Mouse (Mus musculus) C3H10T1/2 (cell line): ENCODE measurements around the gene Ern1. TPM values are rescaled to one million over a fixed set of nuclear protein-coding genes. Genes with fewer than 3 reads are reported as not detected.

ENCODE experiments used
- polyA plus RNA-seq, 2 experiments: library from polyadenylated mRNA; unstranded; fragments of >200 nt; fragmentation: generic; extraction: Trizol; gene quantifications; one replicate each; pipeline ENCODE4 v1.2.1; 2012; ENCODE audit warnings: missing spikeins in 2 of 2

Gene Ern1
- 1 to 10 TPM in 1 of 2 experiments, under 1 TPM in 1; 0.71 to 5.3 TPM for polyA plus RNA-seq

GRCm38 (mm10) chr11:106487733-106488115 lies at the start of gene Ern1:
Ern1 (minus strand) TSS chr11:106487852.

GRCm38 (mm10) chr11:106387791-106388216 lies 99.8 kb downstream of the Ern1 start, which contains the start of gene Icam2:
Icam2 (minus strand) TSS chr11:106388075.

DNA sequence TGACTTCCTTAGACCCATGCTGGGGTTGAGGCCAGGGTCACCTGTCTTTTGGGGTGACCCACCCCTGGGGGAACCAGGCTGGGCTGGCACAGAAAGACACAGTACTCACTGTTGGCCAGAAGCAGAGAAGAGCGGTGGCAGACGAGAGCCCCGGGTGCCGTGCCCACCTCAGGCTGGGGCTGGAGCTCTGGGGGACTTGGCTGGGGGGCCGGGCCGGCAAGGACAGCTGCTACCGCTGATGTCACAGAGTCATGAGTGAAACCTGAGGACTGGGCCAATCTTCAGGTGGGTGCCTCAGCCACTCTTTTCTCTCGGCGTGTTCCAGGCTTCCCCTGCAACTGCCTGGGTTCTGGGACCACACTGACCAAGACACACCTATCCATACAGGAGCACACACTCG lies 122.3 kb downstream of the Ern1 start, which contains the start of gene Prr29:
TSS of gene Prr29 (plus strand) at position 107 of the 400 bp plus-strand sequence.

DNA sequence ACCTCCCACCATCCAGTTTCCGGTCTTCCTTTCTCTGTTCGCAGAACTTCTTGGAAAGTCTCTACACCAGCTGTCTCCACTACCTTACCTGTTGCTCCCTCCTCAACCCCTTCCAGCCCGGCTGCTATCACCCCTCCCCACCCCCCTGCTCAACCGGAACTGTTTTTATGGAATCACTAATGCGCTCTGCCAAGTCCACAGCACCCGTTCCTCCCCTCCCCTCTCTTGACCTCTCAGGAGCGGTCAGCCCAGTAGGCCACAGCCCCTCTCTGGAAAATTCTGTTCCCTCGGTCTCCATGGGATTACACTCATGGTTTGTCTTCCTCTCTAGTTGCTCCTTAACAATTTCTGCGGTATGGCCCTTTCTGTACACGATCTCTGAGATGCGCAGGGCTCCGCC lies 134.5 kb downstream of the Ern1 start, which contains the start of gene Scn4a:
TSS of gene Scn4a (minus strand) at position 101 of the 400 bp plus-strand sequence.

Other genes starting within 250 kb of the Ern1 start
- gene Ftsj3, start 231.8 kb downstream of the Ern1 start, polyA plus RNA-seq, result 10 to 100 TPM; 19.5 to 25.6 TPM
- 100 to 1,000 TPM; 181 to 374 TPM for gene Psmc5, start 231.7 kb downstream of the Ern1 start, polyA plus RNA-seq
- 10 to 100 TPM; 42.5 to 74.2 TPM for gene Smarcd2, start 214.9 kb downstream of the Ern1 start, polyA plus RNA-seq
- under 1 TPM; 0.07 to 0.14 TPM for gene Tcam1, start 211.2 kb downstream of the Ern1 start, polyA plus RNA-seq
- gene Gh, start 186.0 kb downstream of the Ern1 start, polyA plus RNA-seq, result under 1 TPM; 0.05 to 0.09 TPM
- under 1 TPM in 1 of 2 experiments, not detected in 1; 0.06 TPM for gene Cd79b, start 173.1 kb downstream of the Ern1 start, polyA plus RNA-seq
- under 1 TPM in 1 of 2 experiments, not detected in 1; 0.02 TPM for gene Scn4a, start 134.6 kb downstream of the Ern1 start, polyA plus RNA-seq
- gene Prr29, start 122.4 kb downstream of the Ern1 start, polyA plus RNA-seq, result not detected
- gene Icam2, start 99.8 kb downstream of the Ern1 start, polyA plus RNA-seq, result under 1 TPM in 1 of 2 experiments, not detected in 1; 0.13 TPM
- gene Tex2, start 125.6 kb upstream of the Ern1 start, polyA plus RNA-seq, result 1 to 10 TPM; 1.9 to 9.6 TPM